Mouse (Mus musculus) kidney, postnatal 25 days (tissue): ENCODE results near the gene Kif13a.
A peak's percentile ranks its signal among the peaks of the same experiment; 100 is the strongest.

Experiments used
- DNase-seq, 2 experiments: peaks; one replicate each; pipeline ENCODE4 v3.0.0; 2021; ENCODE audit warnings: mixed read lengths in 2 of 2

The Kif13a gene

GRCm38 (mm10) chr13:46880736-46881135, 48.9 kb downstream of the Kif13a start:
- no peak for DNase-seq

GRCm38 (mm10) chr13:46880243-46880642, 49.4 kb downstream of the Kif13a start:
- DNase-seq, result no peak

- peak; percentile 14 to 47 for DNase-seq
Measured at GRCm38 (mm10) chr13:46877049-46877448, 52.6 kb downstream of the Kif13a start.

- peak; percentile 49 to 67 for DNase-seq
Measured at GRCm38 (mm10) chr13:46875377-46875776, 54.3 kb downstream of the Kif13a start.

- no peak for DNase-seq
Measured at GRCm38 (mm10) chr13:46872732-46873131, 56.9 kb downstream of the Kif13a start.

- DNase-seq, result peak; percentile 36 to 59
Measured at GRCm38 (mm10) chr13:46872194-46872593, 57.5 kb downstream of the Kif13a start.

- no peak for DNase-seq
Measured at GRCm38 (mm10) chr13:46869464-46869863, 60.2 kb downstream of the Kif13a start.

- no peak for DNase-seq
Measured at GRCm38 (mm10) chr13:46863169-46863748, 66.4 kb downstream of the Kif13a start.

- peak in 1 of 2 experiments; percentile 14 for DNase-seq
Measured at GRCm38 (mm10) chr13:46859876-46860275, 69.8 kb downstream of the Kif13a start.

- no peak for DNase-seq
Measured at GRCm38 (mm10) chr13:46859173-46859572, 70.5 kb downstream of the Kif13a start.

- DNase-seq, result peak in 1 of 2 experiments; percentile 20
Measured at GRCm38 (mm10) chr13:46858835-46859152, 70.9 kb downstream of the Kif13a start.

GRCm38 (mm10) chr13:46858143-46858834, 71.4 kb downstream of the Kif13a start:
- peak in 1 of 2 experiments; percentile 13 for DNase-seq

- DNase-seq, result peak in 1 of 2 experiments; percentile 43
Measured at GRCm38 (mm10) chr13:46854456-46854855, 75.2 kb downstream of the Kif13a start.

- DNase-seq, result no peak
Measured at GRCm38 (mm10) chr13:46852470-46852869, 77.2 kb downstream of the Kif13a start.

GRCm38 (mm10) chr13:46845456-46845855, 84.2 kb downstream of the Kif13a start:
- no peak for DNase-seq

- no peak for DNase-seq
Measured at GRCm38 (mm10) chr13:46844561-46845235, 85.0 kb downstream of the Kif13a start.

GRCm38 (mm10) chr13:46843646-46844045, 86.0 kb downstream of the Kif13a start:
- no peak for DNase-seq

GRCm38 (mm10) chr13:46842185-46842584, 87.5 kb downstream of the Kif13a start:
- DNase-seq, result no peak

- no peak for DNase-seq
Measured at GRCm38 (mm10) chr13:46841668-46842067, 88.0 kb downstream of the Kif13a start.

- no peak for DNase-seq
Measured at GRCm38 (mm10) chr13:46840676-46841075, 89.0 kb downstream of the Kif13a start.

- no peak for DNase-seq
Measured at GRCm38 (mm10) chr13:46839236-46839635, 90.4 kb downstream of the Kif13a start.

GRCm38 (mm10) chr13:46838551-46838950, 91.1 kb downstream of the Kif13a start:
- peak in 1 of 2 experiments; percentile 54 for DNase-seq

- DNase-seq, result no peak
Measured at GRCm38 (mm10) chr13:46835351-46835750, 94.3 kb downstream of the Kif13a start.

GRCm38 (mm10) chr13:46834805-46835204, 94.9 kb downstream of the Kif13a start:
- DNase-seq, result no peak
